Mouse (Mus musculus) ES-Bruce4 (cell line): ENCODE measurements around the gene Mdga1. TPM values are rescaled to one million over a fixed set of nuclear protein-coding genes. Genes with fewer than 3 reads are reported as not detected.
A peak's percentile ranks its signal among the peaks of the same experiment; 100 is the strongest.

ENCODE experiments used
- H3K27ac ChIP-seq: 2 replicates; pipeline ENCODE4 v1.5.1; 2012; ENCODE audit warnings: low read length, inconsistent platforms; ENCODE audit not compliant: insufficient read depth
- H3K27me3 ChIP-seq: 2 replicates; pipeline ENCODE4 v1.6.1; 2012; ENCODE audit warnings: mild to moderate bottlenecking, low read length, inconsistent platforms; ENCODE audit not compliant: control insufficient read depth, poor library complexity, insufficient read depth, severe bottlenecking
- H3K36me3 ChIP-seq: 2 replicates; pipeline ENCODE4 v1.6.1; 2012; ENCODE audit warnings: inconsistent platforms, mild to moderate bottlenecking, low read length, moderate library complexity; ENCODE audit not compliant: control insufficient read depth, poor library complexity, insufficient read depth, severe bottlenecking
- H3K4me1 ChIP-seq: one replicate; pipeline ENCODE4 v1.8.1; 2011; ENCODE audit warnings: low read length; ENCODE audit not compliant: control insufficient read depth, insufficient read depth
- H3K4me3 ChIP-seq: 2 replicates; pipeline ENCODE4 v1.5.1; 2011; ENCODE audit warnings: low read depth, mild to moderate bottlenecking, low read length
- H3K9ac ChIP-seq: 2 replicates; pipeline ENCODE4 v1.6.1; 2012; ENCODE audit warnings: low read depth, mild to moderate bottlenecking, inconsistent platforms; ENCODE audit not compliant: poor library complexity, severe bottlenecking
- H3K9me3 ChIP-seq: replicated peaks from 2 replicates; pipeline ENCODE4 v1.6.1; 2012; ENCODE audit warnings: mild to moderate bottlenecking, low read length, inconsistent platforms; ENCODE audit not compliant: control insufficient read depth, poor library complexity, insufficient read depth, severe bottlenecking
- CTCF ChIP-seq: IDR thresholded peaks from one replicate; pipeline ENCODE4 v1.8.1; 2011; ENCODE audit warnings: low read depth, low read length
- EP300 ChIP-seq: IDR thresholded peaks from 2 replicates; pipeline ENCODE4 v1.6.1; 2011; ENCODE audit warnings: low read depth, low read length; ENCODE audit not compliant: insufficient read depth
- POLR2A ChIP-seq: IDR thresholded peaks from one replicate; pipeline ENCODE4 v1.8.1; 2011; ENCODE audit warnings: low read length; ENCODE audit not compliant: insufficient read depth
- polyA plus RNA-seq: library from polyadenylated mRNA; stranded (reverse); fragments of >200 nt; gene quantifications from 2 replicates; pipeline ENCODE4 v1.2.4, GENCODE M21; 2011; ENCODE audit warnings: low read depth; ENCODE audit not compliant: missing spikeins, insufficient read depth, insufficient read length

The Mdga1 gene
- polyA plus RNA-seq, 1 experiment = 2.6 TPM

GRCm38 (mm10) chr17:29939011-29939410, 30.9 kb downstream of the Mdga1 start:
- Histone ChIP-seq H3K36me3 (no peaks in the 10 kb centered on the region), H3K9ac (no peak overlapping the region), H3K4me1 (no peaks in the 10 kb centered on the region), H3K9me3 (no peaks in the 10 kb centered on the region), H3K4me3 (no peak overlapping the region), H3K27me3 (no peaks in the 10 kb centered on the region), H3K27ac (no peak overlapping the region)
- TF ChIP-seq POLR2A = no peak
- no peak for TF ChIP-seq CTCF
- TF ChIP-seq EP300 = no peak

GRCm38 (mm10) chr17:29937350-29937781, 32.5 kb downstream of the Mdga1 start:
- TF ChIP-seq CTCF (no peak), POLR2A (no peak), EP300 (no peak)
- Histone ChIP-seq H3K9me3 (no peaks in the 10 kb centered on the region), H3K36me3 (no peaks in the 10 kb centered on the region), H3K4me3 (no peak overlapping the region), H3K27ac (no peak overlapping the region), H3K9ac (no peak overlapping the region), H3K4me1 (no peaks in the 10 kb centered on the region), H3K27me3 (no peaks in the 10 kb centered on the region)

- Histone ChIP-seq H3K27me3 (no peaks in the 10 kb centered on the region), H3K27ac (no peak overlapping the region), H3K4me1 (no peaks in the 10 kb centered on the region), H3K4me3 (no peak overlapping the region), H3K36me3 (no peaks in the 10 kb centered on the region), H3K9me3 (no peaks in the 10 kb centered on the region), H3K9ac (no peak overlapping the region)
- TF ChIP-seq POLR2A = no peak
- no peak for TF ChIP-seq EP300
- no peak for TF ChIP-seq CTCF
Observed at GRCm38 (mm10) chr17:29934133-29934851, 35.6 kb downstream of the Mdga1 start.

- H3K9me3 ChIP-seq = no peaks in the 10 kb centered on the region
- no peak overlapping the region for H3K4me3 ChIP-seq
- H3K27me3 ChIP-seq = no peaks in the 10 kb centered on the region
- no peaks in the 10 kb centered on the region for H3K36me3 ChIP-seq
- no peak overlapping the region for H3K27ac ChIP-seq
- TF ChIP-seq EP300 (no peak), CTCF (no peak), POLR2A (no peak)
- H3K4me1 ChIP-seq = no peaks in the 10 kb centered on the region
- no peak overlapping the region for H3K9ac ChIP-seq
Observed at GRCm38 (mm10) chr17:29932753-29933152, 37.1 kb downstream of the Mdga1 start.

GRCm38 (mm10) chr17:29931224-29931945, 38.5 kb downstream of the Mdga1 start:
- Histone ChIP-seq H3K9me3 (no peaks in the 10 kb centered on the region), H3K4me1 (no peaks in the 10 kb centered on the region), H3K36me3 (no peaks in the 10 kb centered on the region), H3K27me3 (no peaks in the 10 kb centered on the region), H3K4me3 (peak overlapping the region; percentile 31), H3K27ac (no peak overlapping the region), H3K9ac (peak overlapping the region; percentile 45)
- TF ChIP-seq POLR2A = no peak
- TF ChIP-seq CTCF = peak; percentile 16

GRCm38 (mm10) chr17:29928751-29929237, 41.1 kb downstream of the Mdga1 start:
- no peaks in the 10 kb centered on the region for H3K4me1 ChIP-seq
- peak overlapping the region; percentile 32; the same call in 1 of the 2 replicates for H3K9ac ChIP-seq
- H3K9me3 ChIP-seq = no peaks in the 10 kb centered on the region
- H3K4me3 ChIP-seq = peak overlapping the region; percentile 28
- H3K27ac ChIP-seq = no peak overlapping the region
- H3K27me3 ChIP-seq = no peaks in the 10 kb centered on the region
- no peak for TF ChIP-seq EP300
- no peak for TF ChIP-seq CTCF
- no peak for TF ChIP-seq POLR2A
- no peaks in the 10 kb centered on the region for H3K36me3 ChIP-seq
